Mouse (Mus musculus): ENCODE measurements around the gene Nubp2. TPM values are rescaled to one million over a fixed set of nuclear protein-coding genes. Genes with fewer than 3 reads are reported as not detected.

Nubp2 gene
- total RNA-seq, 2 experiments from 2014 or later, result 40.4 to 40.5 TPM

DNA sequence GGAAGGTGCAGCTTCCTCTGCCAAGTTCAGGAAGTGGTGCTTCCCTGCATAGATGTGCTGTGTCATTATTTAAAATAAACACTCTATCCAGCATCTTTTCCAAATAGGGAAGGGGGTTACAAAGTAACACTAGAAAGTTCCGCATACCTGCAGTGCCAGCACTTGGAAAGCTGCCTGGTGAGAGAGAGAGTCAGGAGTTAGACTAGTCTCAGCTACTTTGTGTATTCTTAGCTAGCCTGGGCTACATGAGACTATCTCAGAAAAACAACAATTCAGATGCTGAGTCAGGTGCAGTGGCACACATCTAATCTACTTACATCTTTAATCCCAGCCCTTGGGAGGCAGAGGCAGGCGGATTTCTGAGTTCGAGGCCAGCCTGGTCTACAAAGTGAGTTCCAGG lies 24.4 kb downstream of the Nubp2 start:
- DNase-seq (ENCODE audit: low spot score in 2 of 2), result no peak

DNA sequence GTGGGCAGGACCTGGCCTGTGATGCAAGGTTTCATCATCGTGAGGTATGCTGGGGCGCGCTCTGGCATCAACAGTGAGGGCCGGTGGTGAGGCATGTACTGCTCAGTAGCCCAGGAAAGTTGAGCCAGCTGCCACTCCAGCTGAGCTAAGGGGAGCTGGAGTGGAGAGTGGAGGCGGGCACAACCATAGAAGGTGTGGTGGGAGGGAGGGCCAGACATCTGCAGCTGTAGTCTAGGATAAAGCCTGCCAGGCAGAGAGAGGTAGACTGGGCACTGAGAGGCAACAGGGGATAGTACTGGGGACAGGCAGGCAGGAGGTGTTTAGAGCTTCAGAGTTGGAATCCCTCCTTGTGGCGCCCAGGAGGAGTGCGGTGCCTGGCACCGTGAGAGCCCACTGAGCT lies 26.1 kb downstream of the Nubp2 start:
- no peak for DNase-seq (ENCODE audit: low spot score in 2 of 2)

GRCm38 (mm10) chr17:24858967-24859366 lies 27.2 kb downstream of the Nubp2 start:
- peak; percentile 54 to 63 for DNase-seq (ENCODE audit: low spot score in 2 of 2)

GRCm38 (mm10) chr17:24857831-24858470 lies 28.2 kb downstream of the Nubp2 start:
- DNase-seq (ENCODE audit: low spot score in 2 of 2), result no peak

DNA sequence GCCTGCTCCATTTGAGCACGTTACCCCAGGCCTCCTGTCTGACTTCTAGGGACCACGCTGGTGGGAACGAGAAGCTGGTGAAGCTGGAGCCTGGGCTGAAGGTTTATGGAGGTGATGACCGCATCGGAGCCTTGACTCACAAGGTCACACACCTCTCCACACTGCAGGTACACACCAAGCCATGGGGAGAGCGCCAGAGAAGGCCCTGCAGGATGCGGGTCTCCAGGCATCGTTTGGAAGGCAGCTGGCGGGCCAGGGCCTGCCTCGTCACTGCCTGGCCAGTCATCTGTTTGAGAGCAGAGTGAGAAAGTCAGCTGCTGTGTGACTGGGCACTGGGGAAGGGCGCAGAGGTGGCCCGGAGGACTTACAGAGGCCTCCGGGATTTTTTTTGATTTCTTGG lies 29.6 kb downstream of the Nubp2 start:
- no peak for DNase-seq (ENCODE audit: low spot score in 2 of 2)

- no peak for DNase-seq (ENCODE audit: low spot score in 2 of 2)
Measured at GRCm38 (mm10) chr17:24855838-24856464, 30.2 kb downstream of the Nubp2 start.

GRCm38 (mm10) chr17:24851381-24852125 lies 34.6 kb downstream of the Nubp2 start:
- DNase-seq (ENCODE audit: low spot score in 2 of 2), result no peak

GRCm38 (mm10) chr17:24850773-24851127 lies 35.4 kb downstream of the Nubp2 start:
- DNase-seq (ENCODE audit: low spot score in 2 of 2), result no peak

DNA sequence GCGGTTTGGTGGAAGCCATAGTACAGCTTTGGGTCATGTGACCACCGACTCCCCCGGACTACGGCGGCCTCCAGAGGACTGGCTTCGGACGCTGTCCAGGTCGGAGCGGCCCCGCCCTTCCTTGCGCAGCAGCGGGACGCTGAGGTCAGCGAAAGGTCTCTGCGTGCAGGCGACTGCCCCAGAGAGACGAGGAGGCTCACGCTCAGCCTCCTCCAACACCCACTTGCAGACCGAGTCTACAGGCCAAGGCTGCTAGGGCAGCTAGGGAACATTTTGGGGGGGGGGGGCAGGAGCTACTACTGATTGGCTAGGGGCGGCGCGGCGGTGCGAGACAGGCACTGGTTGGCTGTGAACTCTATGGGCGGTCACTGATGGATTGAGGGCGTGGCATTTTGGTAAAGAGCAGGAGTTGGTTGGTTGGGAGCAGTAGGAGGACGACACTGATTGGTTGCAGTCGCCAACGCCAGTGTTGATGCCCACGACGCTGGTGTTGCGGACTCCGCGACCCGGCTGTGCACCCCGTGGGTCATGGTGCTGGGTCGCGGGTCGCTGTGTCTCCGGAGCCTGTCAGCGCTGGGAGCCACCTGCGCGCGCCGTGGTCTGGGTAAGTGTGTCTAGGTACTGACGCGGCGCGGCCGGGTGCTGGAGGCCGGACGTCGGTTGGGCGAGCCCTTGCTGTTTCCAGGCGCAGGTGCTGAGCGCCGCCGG lies 35.9 kb downstream of the Nubp2 start, which contains the start of gene Fahd1:
Gene Fahd1, minus strand, starts transcription at position 300 of the 708 bp plus-strand sequence.
- peak; percentile 92 to 93 for DNase-seq (ENCODE audit: low spot score in 2 of 2)

DNA sequence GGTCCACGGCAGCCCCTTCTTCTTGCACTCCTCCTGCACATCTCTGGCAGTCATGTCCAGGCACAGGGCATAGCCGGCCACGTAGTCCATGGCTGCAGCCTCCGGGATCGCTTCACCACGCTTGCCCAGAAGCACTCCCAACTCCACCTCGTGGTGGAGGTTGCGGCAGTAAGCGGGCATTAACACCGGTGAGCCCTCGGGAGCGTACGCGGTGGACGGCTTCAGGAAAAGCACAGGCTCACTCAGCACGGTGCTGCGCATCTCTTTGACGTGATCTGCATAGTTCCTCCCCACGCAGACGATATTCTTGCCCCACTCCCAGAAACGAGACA lies 36.5 kb downstream of the Nubp2 start:
- no peak for DNase-seq (ENCODE audit: low spot score in 2 of 2)

DNA sequence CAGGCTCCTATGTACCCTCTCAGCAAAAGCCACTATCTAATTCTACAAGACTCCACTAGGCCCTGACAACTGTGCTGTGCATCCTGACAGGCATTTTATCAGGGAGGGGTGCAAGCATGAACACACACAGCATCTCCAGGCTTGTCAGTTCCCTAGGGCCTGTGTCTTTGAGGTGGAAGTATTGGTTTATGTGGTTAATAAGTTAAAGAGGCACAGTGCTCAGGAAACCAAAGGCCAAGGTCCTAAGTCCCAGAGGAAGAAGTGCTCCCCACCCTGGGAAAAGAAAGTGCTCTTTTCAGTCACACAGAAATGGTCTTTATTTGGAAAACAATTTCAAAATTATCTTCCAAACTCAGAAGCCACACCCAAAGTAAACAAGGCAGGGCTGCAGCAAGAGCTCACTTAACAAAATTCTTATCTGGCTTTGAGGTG lies 37.5 kb downstream of the Nubp2 start:
- DNase-seq (ENCODE audit: low spot score in 2 of 2), result no peak

GRCm38 (mm10) chr17:24847386-24847785 lies 38.8 kb downstream of the Nubp2 start:
- no peak for DNase-seq (ENCODE audit: low spot score in 2 of 2)

DNA sequence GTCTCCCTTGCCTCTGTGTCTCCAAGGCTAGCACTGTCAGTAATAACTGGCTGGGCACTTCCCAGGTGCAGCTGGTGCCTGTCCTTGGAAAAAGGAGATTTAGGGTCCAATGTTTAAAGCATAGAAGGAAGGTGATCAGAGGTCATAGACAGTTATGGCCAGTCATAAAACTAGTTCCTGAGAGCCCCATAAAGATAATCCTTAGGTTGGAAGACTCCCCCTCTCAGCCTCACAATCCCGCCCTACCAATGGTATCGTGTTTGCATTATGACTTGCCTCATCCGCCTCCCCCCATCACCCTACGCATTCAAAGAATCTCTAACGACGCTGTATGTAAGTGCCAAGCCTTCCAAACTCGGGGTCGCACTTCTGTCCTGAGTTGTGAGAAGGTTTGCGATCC lies 41.6 kb downstream of the Nubp2 start:
- DNase-seq (ENCODE audit: low spot score in 2 of 2), result no peak

- no peak for DNase-seq (ENCODE audit: low spot score in 2 of 2)
Measured at GRCm38 (mm10) chr17:24842631-24843030, 43.5 kb downstream of the Nubp2 start.

DNA sequence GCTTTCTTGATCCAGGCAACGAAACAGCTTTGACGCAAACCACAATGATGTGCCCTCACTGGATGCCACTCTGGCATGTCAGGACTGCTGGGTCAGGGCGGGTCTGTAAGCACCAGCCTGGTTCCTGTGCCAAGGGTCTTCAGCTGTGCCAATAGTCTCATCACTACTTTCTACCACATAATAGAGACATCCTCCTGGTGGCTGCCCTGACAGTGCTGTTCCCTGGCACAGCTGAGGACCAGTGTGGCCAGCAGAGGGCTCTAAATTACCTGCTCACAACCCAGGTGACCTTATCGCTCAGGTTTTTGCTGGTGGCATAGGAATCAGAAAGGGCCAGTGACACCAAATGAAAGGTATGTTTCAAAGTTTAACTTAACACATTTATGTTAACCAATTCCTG lies 45.0 kb downstream of the Nubp2 start:
- no peak for DNase-seq (ENCODE audit: low spot score in 2 of 2)

DNA sequence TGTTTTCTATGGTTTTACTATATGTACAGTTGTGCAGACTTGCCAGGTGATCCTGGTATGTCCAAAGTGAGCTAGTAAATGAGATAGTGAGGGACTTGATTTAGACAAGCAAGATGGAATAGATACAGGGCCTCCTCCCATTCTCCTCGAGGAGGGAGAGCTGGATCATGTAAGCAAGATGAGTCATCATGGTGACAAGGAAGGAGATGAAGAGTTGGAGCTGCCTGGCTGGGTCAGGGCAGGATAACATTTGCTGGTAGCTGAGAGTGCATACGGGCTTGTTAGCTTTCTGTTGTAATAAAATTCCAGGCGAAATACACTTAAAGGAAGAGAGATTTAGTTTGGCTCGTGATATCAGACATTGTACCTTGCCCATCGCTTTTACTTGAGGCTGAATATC lies 45.8 kb downstream of the Nubp2 start:
- no peak for DNase-seq (ENCODE audit: low spot score in 2 of 2)

DNA sequence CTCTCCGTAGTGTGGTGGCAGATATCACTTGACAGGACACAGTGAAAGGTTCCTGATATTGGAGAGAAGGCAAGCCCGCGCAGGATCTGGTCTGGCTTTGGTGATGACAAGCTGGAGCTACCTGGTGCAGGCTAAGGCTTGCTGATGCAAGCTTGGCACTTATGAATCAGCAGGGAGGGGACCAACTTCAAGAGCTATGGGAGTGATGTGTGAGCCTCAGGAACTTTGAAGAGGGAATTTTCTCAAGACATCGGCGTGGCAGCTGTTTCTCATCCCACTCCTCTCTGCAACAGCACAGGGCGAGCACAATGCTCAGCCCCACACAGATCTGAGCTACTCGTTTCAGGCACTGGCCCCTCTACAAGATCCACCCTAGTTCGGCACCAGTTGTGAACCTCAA lies 46.3 kb downstream of the Nubp2 start, which contains the start of gene Hagh:
Gene Hagh, plus strand, starts transcription at position 302 of the 400 bp plus-strand sequence.
- DNase-seq (ENCODE audit: low spot score in 2 of 2), result no peak

Other genes starting within 250 kb of the Nubp2 start
- 10 to 100 TPM; 48.5 to 49.4 TPM for gene Slc9a3r2, start 236.0 kb downstream of the Nubp2 start, total RNA-seq (2021)
- gene Npw, start 227.9 kb downstream of the Nubp2 start, total RNA-seq (2021), result 1 to 10 TPM; 1.3 to 1.6 TPM
- 10 to 100 TPM; 40.1 to 43.6 TPM for gene Zfp598, start 216.7 kb downstream of the Nubp2 start, total RNA-seq (2021)
- gene Syngr3, start 196.4 kb downstream of the Nubp2 start, total RNA-seq (2021), result 100 to 1,000 TPM; 211 to 212 TPM
- gene Gfer, start 190.2 kb downstream of the Nubp2 start, total RNA-seq (2021), result 10 to 100 TPM; 19.3 to 22.4 TPM
- gene Noxo1, start 190.1 kb downstream of the Nubp2 start, total RNA-seq (2021), result 1 to 10 TPM; 4.8 to 5.0 TPM
- gene Tbl3, start 178.7 kb downstream of the Nubp2 start, total RNA-seq (2021), result 10 to 100 TPM; 28.5 to 34.3 TPM
- gene Rnf151, start 168.3 kb downstream of the Nubp2 start, total RNA-seq (2021), result not detected
- gene Rps2, start 168.2 kb downstream of the Nubp2 start, total RNA-seq (2021), result 100 to 1,000 TPM; 563 to 651 TPM
- gene Ndufb10, start 161.9 kb downstream of the Nubp2 start, total RNA-seq (2021), result 100 to 1,000 TPM; 180 to 197 TPM
- under 1 TPM; 0.53 to 0.62 TPM for gene Rpl3l, start 158.5 kb downstream of the Nubp2 start, total RNA-seq (2021)
- 10 to 100 TPM; 46.7 to 47.5 TPM for gene Msrb1, start 149.7 kb downstream of the Nubp2 start, total RNA-seq (2021)
- under 1 TPM in 1 of 2 experiments, not detected in 1; 0.40 TPM for gene Hs3st6, start 133.4 kb downstream of the Nubp2 start, total RNA-seq (2021)
- gene Meiob, start 82.1 kb downstream of the Nubp2 start, total RNA-seq (2021), result not detected
- gene Hagh, start 46.2 kb downstream of the Nubp2 start, total RNA-seq (2021), result 10 to 100 TPM; 81.5 to 87.7 TPM
- gene Fahd1, start 36.0 kb downstream of the Nubp2 start, total RNA-seq (2021), result 10 to 100 TPM; 15.6 to 16.2 TPM
- gene Igfals, start 20.4 kb downstream of the Nubp2 start, total RNA-seq (2021), result not detected
- gene Spsb3, start 294 bp upstream of the Nubp2 start, total RNA-seq (2021), result 10 to 100 TPM; 36.4 to 36.9 TPM
- 10 to 100 TPM; 61.6 to 62.1 TPM for gene Eme2, start 8.7 kb upstream of the Nubp2 start, total RNA-seq (2021)
- 10 to 100 TPM; 74.1 to 77.8 TPM for gene Mrps34, start 8.8 kb upstream of the Nubp2 start, total RNA-seq (2021)
- gene Nme3, start 10.2 kb upstream of the Nubp2 start, total RNA-seq (2021), result 10 to 100 TPM; 40.8 to 44.2 TPM
- 100 to 1,000 TPM; 276 to 287 TPM for gene Mapk8ip3, start 50.6 kb upstream of the Nubp2 start, total RNA-seq (2021)
- 10 to 100 TPM; 13.0 to 14.1 TPM for gene Jpt2, start 74.3 kb upstream of the Nubp2 start, total RNA-seq (2021)
- gene Cramp1l, start 129.4 kb upstream of the Nubp2 start, total RNA-seq (2021), result 10 to 100 TPM; 27.2 to 28.9 TPM
- 10 to 100 TPM; 25.6 to 30.1 TPM for gene Ift140, start 129.7 kb upstream of the Nubp2 start, total RNA-seq (2021)
- 1 to 10 TPM; 7.4 to 7.9 TPM for gene Tmem204, start 197.2 kb upstream of the Nubp2 start, total RNA-seq (2021)
- 10 to 100 TPM; 36.5 to 43.3 TPM for gene Telo2, start 229.6 kb upstream of the Nubp2 start, total RNA-seq (2021)
- gene Ptx4, start 234.4 kb upstream of the Nubp2 start, total RNA-seq (2021), result 1 to 10 TPM in 1 of 2 experiments, under 1 TPM in 1; 0.89 to 1.4 TPM
- 10 to 100 TPM; 40.3 to 46.5 TPM for gene Clcn7, start 247.0 kb upstream of the Nubp2 start, total RNA-seq (2021)

Data from layer of hippocampus, postnatal 10 days (tissue).